Comparison of ENCODE assay signal across 12 mouse cellular contexts in genomic region chr12:69524337-69525035, GRCm38 (mm10). TPM values are rescaled to one million over a fixed set of nuclear protein-coding genes. Genes with fewer than 3 reads are reported as not detected.
DNase-seq lines count a peak whose midpoint lies in the region; ATAC-seq lines count a peak whose summit lies in the region.
"Had no signal": no experiment of that assay in that cellular context is flagged by ENCODE, and none has a peak within 500 bp of the region (broad histone marks: within the 10 kb centered on the region; RNA-seq: fewer than 3 reads in every experiment).

No protein-coding gene starts in this region.

- 0 out of 2 replicates have a peak overlapping the region, but pooled peaks have one; percentile 42 for H3K27ac ChIP-seq in heart, embryonic 10.5 days
- no peak overlapping the region for H3K27ac ChIP-seq in heart, embryonic 12.5 days (ENCODE audit: poor library complexity, severe bottlenecking)
- H3K27ac ChIP-seq in neural tube, embryonic 15.5 days (replicated peaks): no peak overlapping the region
- H3K27ac ChIP-seq in limb, embryonic 11.5 days (replicated peaks; ENCODE audit: low read depth, low read length): peak overlapping the region; percentile 0; the same call in 1 of the 2 replicates
- H3K27ac ChIP-seq: midbrain, embryonic 15.5 days had no signal

- no peak overlapping the region for H3K9ac ChIP-seq in heart, embryonic 12.5 days
- H3K9ac ChIP-seq in neural tube, embryonic 15.5 days (replicated peaks): no peak overlapping the region
- no peak overlapping the region for H3K9ac ChIP-seq in limb, embryonic 11.5 days (ENCODE audit: low read length)
- H3K9ac ChIP-seq: midbrain, embryonic 15.5 days had no signal

- no peak overlapping the region for H3K4me3 ChIP-seq in heart, embryonic 10.5 days
- H3K4me3 ChIP-seq in heart, embryonic 12.5 days: no peak overlapping the region
- no peak overlapping the region for H3K4me3 ChIP-seq in neural tube, embryonic 15.5 days (replicated peaks)
- no peak overlapping the region for H3K4me3 ChIP-seq in limb, embryonic 11.5 days (ENCODE audit: low read depth, low read length)
- H3K4me3 ChIP-seq: midbrain, embryonic 15.5 days had no signal

- H3K9me3 ChIP-seq in heart, embryonic 10.5 days: no peaks in the 10 kb centered on the region
- no peaks in the 10 kb centered on the region for H3K9me3 ChIP-seq in heart, embryonic 12.5 days (replicated peaks)
- H3K9me3 ChIP-seq in neural tube, embryonic 15.5 days (replicated peaks): no peaks in the 10 kb centered on the region
- no peaks in the 10 kb centered on the region for H3K9me3 ChIP-seq in limb, embryonic 11.5 days (ENCODE audit: control insufficient read depth, low read length)
- H3K9me3 ChIP-seq: midbrain, embryonic 15.5 days had no signal

- no peak overlapping the region for H3K4me2 ChIP-seq in heart, embryonic 12.5 days
- H3K4me2 ChIP-seq in neural tube, embryonic 15.5 days: no peak overlapping the region
- no peak overlapping the region for H3K4me2 ChIP-seq in limb, embryonic 11.5 days (ENCODE audit: low read depth, severe bottlenecking)
- H3K4me2 ChIP-seq: midbrain, embryonic 15.5 days had no signal

- DNase-seq in heart, embryonic 10.5 days (ENCODE audit: low spot score): no peak
- DNase-seq in neural tube, embryonic 10.5 days (ENCODE audit: extremely low spot score, low spot score): peak; percentile 22
- DNase-seq in cerebellum, postnatal 14 days: peak; percentile 70 to 82
- DNase-seq in limb, embryonic 11.5 days (ENCODE audit: low spot score): peak; percentile 49
- no peak for DNase-seq in urinary bladder, postnatal 4 days (ENCODE audit: low spot score in 2 of 2)
- DNase-seq in layer of hippocampus, adult 9-11 months: no peak
- DNase-seq: lung, postnatal 10 days; right cerebral cortex, adult 18-20 months had no signal

- no peak for ATAC-seq in heart, embryonic 12.5 days (ENCODE audit: insufficient number of reproducible peaks, low FRiP score)
- ATAC-seq in neural tube, embryonic 15.5 days (ENCODE audit: low FRiP score): no peak
- ATAC-seq in limb, embryonic 11.5 days (ENCODE audit: insufficient number of reproducible peaks, low FRiP score, low TSS enrichment, low read depth): peak; percentile 70
- ATAC-seq: inflammation-experienced regulatory T-cells, adult 6 months; midbrain, embryonic 15.5 days had no signal

- 65% methylated on average over 12 of the region's 12 CpGs for WGBS in heart, embryonic 10.5 days
- 68% methylated on average over 12 of the region's 12 CpGs for WGBS in heart, embryonic 12.5 days
- WGBS in neural tube, embryonic 15.5 days: 49% methylated on average over 12 of the region's 12 CpGs
- WGBS in limb, embryonic 11.5 days: 28% methylated on average over 12 of the region's 12 CpGs

- peaks cover 7% of the 10 kb centered on the region for H3K27me3 ChIP-seq in heart, embryonic 10.5 days (ENCODE audit: insufficient read depth, poor library complexity, severe bottlenecking)
- H3K27me3 ChIP-seq in heart, embryonic 12.5 days (replicated peaks): no peaks in the 10 kb centered on the region; the same call in 1 of the 2 replicates
- no peaks in the 10 kb centered on the region for H3K27me3 ChIP-seq in neural tube, embryonic 15.5 days (replicated peaks)
- no peaks in the 10 kb centered on the region for H3K27me3 ChIP-seq in limb, embryonic 11.5 days (ENCODE audit: control insufficient read depth, insufficient read depth, low read length)
- H3K27me3 ChIP-seq: midbrain, embryonic 15.5 days had no signal

- no peaks in the 10 kb centered on the region for H3K36me3 ChIP-seq in heart, embryonic 10.5 days
- H3K36me3 ChIP-seq in heart, embryonic 12.5 days: no peaks in the 10 kb centered on the region
- H3K36me3 ChIP-seq in neural tube, embryonic 15.5 days: no peaks in the 10 kb centered on the region
- H3K36me3 ChIP-seq in limb, embryonic 11.5 days (ENCODE audit: control insufficient read depth, insufficient read depth, low read length): no peaks in the 10 kb centered on the region
- H3K36me3 ChIP-seq: midbrain, embryonic 15.5 days had no signal

- peaks cover 7% of the 10 kb centered on the region; the same call in 1 of the 2 replicates for H3K4me1 ChIP-seq in heart, embryonic 10.5 days
- H3K4me1 ChIP-seq in heart, embryonic 12.5 days (replicated peaks): peaks cover 14% of the 10 kb centered on the region
- no peaks in the 10 kb centered on the region for H3K4me1 ChIP-seq in neural tube, embryonic 15.5 days
- peaks cover 12% of the 10 kb centered on the region for H3K4me1 ChIP-seq in limb, embryonic 11.5 days (ENCODE audit: control insufficient read depth, insufficient read depth, low read length)
- H3K4me1 ChIP-seq: midbrain, embryonic 15.5 days had no signal

RNA-seq across cellular contexts. Expression of gene Vcpkmt, which starts 58.3 kb away (rescaled TPM):
- polyA plus RNA-seq in heart, embryonic 10.5 days (2016; fragmentation: Nextera tagmentation; extraction: Ambion mirVana): 33.0 and 35.7 TPM in 2 replicates
- 19.2 and 21.4 TPM in 2 replicates for polyA plus RNA-seq in heart, embryonic 12.5 days (2016; fragmentation: Nextera tagmentation; extraction: Ambion mirVana)
- 28.8 and 30.5 TPM in 2 replicates for polyA plus RNA-seq in neural tube, embryonic 15.5 days (2015; fragmentation: Nextera tagmentation; extraction: Ambion mirVana)
- 36.6 and 37.5 TPM in 2 replicates for polyA plus RNA-seq in limb, embryonic 11.5 days (2014; fragmentation: Nextera tagmentation; extraction: Ambion mirVana)

Comparison
In these comparisons a context has a peak if more than half of its experiments do, and no peak if none do; other contexts are left out.
1. H3K27ac ChIP-seq: peak in heart, embryonic 10.5 days (single experiment) and limb, embryonic 11.5 days (single experiment); none in heart, embryonic 12.5 days (single experiment) and neural tube, embryonic 15.5 days (single experiment).
2. DNase-seq: peak in neural tube, embryonic 10.5 days (single experiment), cerebellum, postnatal 14 days (2 of 2) and limb, embryonic 11.5 days (single experiment); none in heart, embryonic 10.5 days (single experiment), urinary bladder, postnatal 4 days (0 of 2) and layer of hippocampus, adult 9-11 months (single experiment).